Mouse (Mus musculus) megakaryocyte, embryonic 14.5 days (primary cell): ENCODE measurements around the gene Gm20388. TPM values are rescaled to one million over a fixed set of nuclear protein-coding genes. Genes with fewer than 3 reads are reported as not detected.

Experiments used
- H3K27me3 ChIP-seq: replicated peaks from 2 replicates; pipeline ENCODE3; 2012; ENCODE audit warnings: inconsistent platforms
- H3K36me3 ChIP-seq: replicated peaks from 2 replicates; pipeline ENCODE3; 2012; ENCODE audit warnings: low read length, inconsistent platforms, mixed read lengths
- H3K4me1 ChIP-seq: 2 replicates; pipeline ENCODE4 v1.6.1; 2012; ENCODE audit warnings: inconsistent platforms
- H3K4me3 ChIP-seq: replicated peaks from 2 replicates; pipeline ENCODE3; 2012; ENCODE audit warnings: moderate library complexity, mild to moderate bottlenecking, inconsistent platforms
- H3K9me3 ChIP-seq: 2 replicates; pipeline ENCODE4 v1.6.1; 2012; ENCODE audit warnings: inconsistent platforms
- FLI1 ChIP-seq: IDR thresholded peaks from 2 replicates; pipeline ENCODE4 v1.6.1; 2012; ENCODE audit warnings: low read length, inconsistent platforms, mixed read lengths
- GATA1 ChIP-seq: IDR thresholded peaks from 3 replicates; pipeline ENCODE4 v1.6.1; 2012; ENCODE audit warnings: mixed read lengths, low read length, inconsistent platforms, borderline replicate concordance
- polyA plus RNA-seq: library from polyadenylated mRNA; stranded (reverse); fragments of >175 nt; gene quantifications from 2 replicates; pipeline ENCODE4 v1.2.3, GENCODE M21; 2012; ENCODE audit warnings: low replicate concordance; ENCODE audit not compliant: insufficient read depth

Gene Gm20388
- polyA plus RNA-seq, 1 experiment, result 111 TPM

DNA sequence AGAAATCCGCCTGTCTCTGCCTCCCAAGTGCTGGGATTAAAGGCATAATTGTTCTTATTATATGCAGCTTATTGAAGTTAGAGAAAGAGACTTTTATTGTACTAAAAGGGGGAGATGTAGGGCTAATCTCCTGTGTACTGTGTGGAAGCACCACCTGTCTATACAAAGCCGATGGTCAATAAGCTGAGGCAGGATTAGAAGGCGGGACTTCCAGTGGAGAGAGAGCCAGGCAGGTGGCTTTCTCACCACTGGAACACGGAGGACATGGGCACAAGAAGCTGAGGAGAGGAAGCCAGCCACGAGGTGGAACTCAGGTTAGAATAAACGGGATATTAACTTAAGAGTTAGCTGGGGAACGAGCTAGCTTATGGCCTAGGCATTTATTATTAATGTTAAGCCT is 3152.1 kb downstream of the Gm20388 start, which contains the start of gene Spg7:
Gene Spg7 (plus strand): TSS at position 222 of the 400 bp plus-strand sequence.
- H3K9me3 ChIP-seq, result no peaks in the 10 kb centered on the region
- H3K4me1 ChIP-seq, result peaks cover 46% of the 10 kb centered on the region
- no peaks in the 10 kb centered on the region for H3K27me3 ChIP-seq
- TF ChIP-seq GATA1, result no peak
- no peak for TF ChIP-seq FLI1
- no peak within 1 kb of the TSS for H3K4me3 ChIP-seq
- H3K36me3 ChIP-seq, result peaks cover 20% of the 10 kb centered on the region

- H3K36me3 ChIP-seq, result peaks cover 27% of the 10 kb centered on the region
- H3K4me1 ChIP-seq, result peaks cover 46% of the 10 kb centered on the region
- H3K9me3 ChIP-seq, result no peaks in the 10 kb centered on the region
- no peak for TF ChIP-seq FLI1
- no peak for TF ChIP-seq GATA1
- H3K4me3 ChIP-seq, result peak overlapping the region; percentile 96
- no peaks in the 10 kb centered on the region for H3K27me3 ChIP-seq
Measured at GRCm38 (mm10) chr8:123064072-123064471, 3153.4 kb downstream of the Gm20388 start.

GRCm38 (mm10) chr8:123064809-123065213 is 3154.2 kb downstream of the Gm20388 start:
- Histone ChIP-seq H3K4me3 (peak overlapping the region; percentile 96), H3K9me3 (no peaks in the 10 kb centered on the region), H3K36me3 (peaks cover 30% of the 10 kb centered on the region), H3K4me1 (peaks cover 46% of the 10 kb centered on the region), H3K27me3 (no peaks in the 10 kb centered on the region)
- no peak for TF ChIP-seq FLI1
- TF ChIP-seq GATA1, result no peak

DNA sequence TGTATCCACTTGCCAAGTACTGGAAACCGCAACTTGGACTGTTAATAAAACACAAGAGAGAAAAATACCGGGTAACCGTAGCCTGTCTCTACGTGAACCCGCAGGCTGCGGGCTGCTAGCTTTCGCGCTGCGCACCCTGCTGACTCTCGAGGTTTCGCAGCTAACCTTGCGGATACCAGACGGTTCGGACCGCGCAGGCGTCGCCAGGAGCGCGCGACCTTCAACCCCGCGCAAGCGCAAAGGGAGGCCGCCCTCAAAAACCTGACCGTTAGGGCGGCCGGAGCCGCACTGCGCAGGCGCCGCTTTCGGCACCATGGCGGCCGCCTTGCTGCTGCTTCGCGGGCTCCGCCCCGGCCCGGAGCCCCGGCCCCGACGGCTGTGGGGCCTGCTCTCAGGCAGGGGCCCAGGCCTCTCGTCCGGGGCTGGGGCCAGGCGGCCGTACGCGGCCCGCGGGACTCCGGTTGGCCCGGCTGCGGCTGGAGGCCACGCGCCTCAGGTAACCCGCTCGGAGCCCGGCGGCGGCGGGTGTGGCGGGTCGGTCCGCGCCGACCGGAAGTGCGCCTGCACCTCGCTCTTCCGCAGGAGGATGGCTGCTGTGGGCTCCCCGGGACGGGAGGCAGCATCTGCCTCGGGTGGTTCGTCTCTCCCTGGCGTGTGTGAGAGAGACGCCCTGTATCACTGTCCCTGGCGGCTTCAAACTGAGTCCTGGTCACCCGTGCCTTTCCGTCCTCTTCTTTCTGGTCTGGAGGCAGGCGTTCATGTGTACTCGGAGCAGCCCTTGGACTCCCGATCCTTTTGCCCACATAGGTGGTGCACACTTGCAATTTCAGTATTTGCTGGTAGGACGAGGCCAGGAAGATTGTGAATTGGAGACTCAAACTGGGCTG is 3154.8 kb downstream of the Gm20388 start:
- H3K4me3 ChIP-seq, result peak overlapping the region; percentile 96
- H3K36me3 ChIP-seq, result peaks cover 30% of the 10 kb centered on the region
- TF ChIP-seq FLI1, result no peak
- TF ChIP-seq GATA1, result no peak
- peaks cover 43% of the 10 kb centered on the region for H3K4me1 ChIP-seq
- no peaks in the 10 kb centered on the region for H3K27me3 ChIP-seq
- H3K9me3 ChIP-seq, result no peaks in the 10 kb centered on the region

GRCm38 (mm10) chr8:123066101-123066683 is 3155.6 kb downstream of the Gm20388 start:
- Histone ChIP-seq H3K4me3 (peak overlapping the region; percentile 96), H3K27me3 (no peaks in the 10 kb centered on the region), H3K9me3 (no peaks in the 10 kb centered on the region), H3K36me3 (peaks cover 33% of the 10 kb centered on the region), H3K4me1 (peaks cover 43% of the 10 kb centered on the region)
- no peak for TF ChIP-seq FLI1
- no peak for TF ChIP-seq GATA1

- TF ChIP-seq GATA1 (no peak), FLI1 (no peak)
- peaks cover 15% of the 10 kb centered on the region for H3K4me1 ChIP-seq
- no peak overlapping the region for H3K4me3 ChIP-seq
- H3K9me3 ChIP-seq, result no peaks in the 10 kb centered on the region
- H3K27me3 ChIP-seq, result no peaks in the 10 kb centered on the region
- H3K36me3 ChIP-seq, result peaks cover 82% of the 10 kb centered on the region
Measured at GRCm38 (mm10) chr8:123071176-123071575, 3160.5 kb downstream of the Gm20388 start.

- Histone ChIP-seq H3K4me3 (no peak overlapping the region), H3K27me3 (no peaks in the 10 kb centered on the region), H3K36me3 (peaks cover 96% of the 10 kb centered on the region), H3K4me1 (no peaks in the 10 kb centered on the region), H3K9me3 (no peaks in the 10 kb centered on the region)
- TF ChIP-seq FLI1 (no peak), GATA1 (no peak)
Measured at GRCm38 (mm10) chr8:123077213-123077612, 3166.6 kb downstream of the Gm20388 start.

GRCm38 (mm10) chr8:123082993-123083392 is 3172.4 kb downstream of the Gm20388 start:
- Histone ChIP-seq H3K36me3 (peaks cover 96% of the 10 kb centered on the region), H3K9me3 (no peaks in the 10 kb centered on the region), H3K27me3 (no peaks in the 10 kb centered on the region), H3K4me1 (peaks cover 13% of the 10 kb centered on the region), H3K4me3 (no peak overlapping the region)
- no peak for TF ChIP-seq FLI1
- no peak for TF ChIP-seq GATA1

DNA sequence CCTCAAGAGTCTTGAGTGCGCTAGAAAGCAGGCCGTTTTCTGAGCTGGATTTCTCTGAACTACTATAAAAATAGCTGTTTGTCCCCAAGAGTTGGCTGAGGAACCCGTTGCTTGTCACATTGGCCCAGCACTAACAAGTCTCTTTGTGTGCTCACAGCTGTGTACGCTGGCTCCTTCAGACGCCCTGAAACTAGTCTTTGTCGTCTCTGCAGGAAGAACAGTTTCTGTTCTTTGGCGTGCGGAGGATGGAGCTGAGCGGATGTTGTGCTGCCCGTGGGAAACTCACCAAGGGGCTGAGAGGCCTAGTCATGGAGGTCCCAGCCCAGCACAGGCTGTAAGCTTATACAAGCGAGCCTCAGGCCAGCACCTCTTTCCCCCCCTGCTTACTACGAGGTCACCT is 3173.0 kb downstream of the Gm20388 start:
- no peak for TF ChIP-seq GATA1
- TF ChIP-seq FLI1, result no peak
- peaks cover 98% of the 10 kb centered on the region for H3K36me3 ChIP-seq

GRCm38 (mm10) chr8:123087289-123087688 is 3176.6 kb downstream of the Gm20388 start:
- H3K27me3 ChIP-seq, result no peaks in the 10 kb centered on the region
- no peak overlapping the region for H3K4me3 ChIP-seq
- H3K9me3 ChIP-seq, result no peaks in the 10 kb centered on the region
- no peak for TF ChIP-seq FLI1
- TF ChIP-seq GATA1, result no peak
- peaks cover 99% of the 10 kb centered on the region for H3K36me3 ChIP-seq
- peaks cover 13% of the 10 kb centered on the region for H3K4me1 ChIP-seq

More for the DNA sequence above, 3173.0 kb downstream of the Gm20388 start:
- Histone ChIP-seq H3K4me3 (no peak overlapping the region), H3K9me3 (no peaks in the 10 kb centered on the region), H3K4me1 (peaks cover 13% of the 10 kb centered on the region), H3K27me3 (no peaks in the 10 kb centered on the region)
